Mouse (Mus musculus): ENCODE measurements at regions not wholly inside any gene's neighbourhood (a gene's known extent, or its start where the extent isn't known, plus 50 kb on each side); places are given as distances from the start of the nearest gene placed in this dataset.

- no peak for TF ChIP-seq POLR2A (IDR thresholded peaks at IDR 0.05; ENCODE audit: low read depth, low read length)
- no peak for TF ChIP-seq CTCF (conservative IDR thresholded peaks at IDR 0.05; ENCODE audit: insufficient read depth, insufficient read length, low read depth, low read length)
These were observed 136.4 kb upstream of the Zfp648 start for GRCm38 (mm10) chr1:154064633-154065032.
